Mouse (Mus musculus) lung, postnatal 0 days (tissue): ENCODE measurements around the gene 2310009B15Rik. TPM values are rescaled to one million over a fixed set of nuclear protein-coding genes. Genes with fewer than 3 reads are reported as not detected.
A peak's percentile ranks its signal among the peaks of the same experiment; 100 is the strongest.

ENCODE experiments used
- ATAC-seq: fragments of 200-750 bp; cut with Nextera tagmentation; 2 replicates; pipeline ENCODE4 v1.8.0; 2017; ENCODE audit warnings: moderate library complexity
- DNase-seq: peaks from one replicate; pipeline ENCODE4 v3.0.0-alpha.2; 2016; ENCODE audit warnings: low spot score
- H3K27ac ChIP-seq: fragments of 300-500 bp; sonication (generic); 2 replicates; pipeline ENCODE4 v1.5.1; 2014; ENCODE audit warnings: antibody characterized with exemption, mild to moderate bottlenecking, low read length, mixed read lengths
- H3K27me3 ChIP-seq: fragments of 300-500 bp; sonication (generic); replicated peaks from 2 replicates; pipeline ENCODE4 v1.6.1; 2014; ENCODE audit warnings: low read length, mixed read lengths; ENCODE audit not compliant: insufficient read depth
- H3K36me3 ChIP-seq: fragments of 300-500 bp; sonication (generic); 2 replicates; pipeline ENCODE4 v1.6.1; 2014; ENCODE audit warnings: low read length, mixed read lengths; ENCODE audit not compliant: insufficient read depth
- H3K4me1 ChIP-seq: fragments of 300-500 bp; sonication (generic); 2 replicates; pipeline ENCODE4 v1.6.1; 2014; ENCODE audit warnings: antibody characterized with exemption, low read depth, low read length, mixed read lengths; ENCODE audit not compliant: insufficient read depth
- H3K4me2 ChIP-seq: fragments of 300-500 bp; sonication (generic); replicated peaks from 2 replicates; pipeline ENCODE4 v1.6.1; 2014; ENCODE audit warnings: low read depth, mild to moderate bottlenecking, low read length, moderate library complexity, mixed read lengths
- H3K4me3 ChIP-seq: fragments of 300-500 bp; sonication (generic); 2 replicates; pipeline ENCODE4 v1.5.1; 2014; ENCODE audit warnings: low read depth, low read length
- H3K9ac ChIP-seq: fragments of 300-500 bp; sonication (generic); replicated peaks from 2 replicates; pipeline ENCODE4 v1.6.1; 2014; ENCODE audit warnings: low read depth, mild to moderate bottlenecking
- H3K9me3 ChIP-seq: fragments of 300-500 bp; sonication (generic); 2 replicates; pipeline ENCODE4 v1.6.1; 2016; ENCODE audit warnings: low read length, mixed read lengths
- CTCF ChIP-seq: IDR thresholded peaks from 2 replicates; pipeline ENCODE4 v1.5.1; 2016; ENCODE audit warnings: antibody characterized with exemption, mild to moderate bottlenecking
- EP300 ChIP-seq: IDR thresholded peaks from 2 replicates; pipeline ENCODE4 v1.6.1; 2016; ENCODE audit warnings: antibody characterized with exemption, mild to moderate bottlenecking, control low read depth
- WGBS: fragments of 180-500 bp; shearing (Covaris S2); extraction: QIAGEN DNeasy Blood & Tissue Kit; methylation state at CpG from one replicate; pipeline ENCODE4 v1.1.7; 2014; 5-methylcytosine and 5-hydroxymethylcytosine counted together
- polyA plus RNA-seq: library from polyadenylated mRNA; unstranded; fragments of >200 nt; fragmentation: Nextera tagmentation; extraction: Ambion mirVana; gene quantifications from 2 replicates; pipeline ENCODE4 v1.2.1, GENCODE M21; 2015

The 2310009B15Rik gene
- polyA plus RNA-seq, 1 experiment from 2014 or later, result 53.0 TPM

DNA sequence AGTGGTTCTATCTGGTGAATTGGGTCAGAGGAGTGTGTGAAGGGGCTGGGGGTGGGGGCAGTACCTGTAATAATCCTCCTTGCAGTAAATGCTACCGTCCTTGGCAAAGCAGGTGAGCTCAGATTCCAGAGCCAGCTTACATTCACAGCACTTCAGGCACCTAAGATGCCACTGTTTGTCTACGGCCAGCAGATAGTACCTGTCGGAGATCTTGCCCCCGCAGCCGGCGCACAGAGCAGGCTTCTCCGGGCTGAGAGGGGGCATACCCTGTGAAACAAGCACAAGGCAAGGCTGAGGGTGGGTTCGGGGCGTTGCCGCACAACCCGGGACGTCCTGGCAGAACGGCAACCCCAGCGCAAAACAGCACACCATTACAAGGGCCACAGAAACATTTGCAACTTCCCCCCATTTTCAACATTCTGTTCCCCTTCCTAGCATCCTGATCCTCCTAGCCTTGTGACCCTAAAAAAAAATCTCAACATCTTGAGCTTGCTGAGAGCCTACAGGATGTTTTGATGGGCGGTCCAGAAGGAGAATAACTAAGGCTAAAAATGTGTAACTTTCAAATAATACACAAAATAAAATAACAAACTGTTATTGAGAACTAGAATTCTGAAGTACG lies 16.7 kb downstream of the 2310009B15Rik start:
- TF ChIP-seq CTCF (no peak), EP300 (no peak)
- Histone ChIP-seq H3K36me3 (no peaks in the 10 kb centered on the region), H3K9me3 (no peaks in the 10 kb centered on the region), H3K4me2 (no peak overlapping the region), H3K27me3 (peaks cover 87% of the 10 kb centered on the region), H3K4me1 (peaks cover 6% of the 10 kb centered on the region; the same call in 1 of the 2 replicates), H3K27ac (no peak overlapping the region), H3K9ac (no peak overlapping the region), H3K4me3 (no peak overlapping the region)
- no peak for ATAC-seq
- WGBS, result 6% methylated on average over 16 of the region's 16 CpGs
- DNase-seq, result no peak

DNA sequence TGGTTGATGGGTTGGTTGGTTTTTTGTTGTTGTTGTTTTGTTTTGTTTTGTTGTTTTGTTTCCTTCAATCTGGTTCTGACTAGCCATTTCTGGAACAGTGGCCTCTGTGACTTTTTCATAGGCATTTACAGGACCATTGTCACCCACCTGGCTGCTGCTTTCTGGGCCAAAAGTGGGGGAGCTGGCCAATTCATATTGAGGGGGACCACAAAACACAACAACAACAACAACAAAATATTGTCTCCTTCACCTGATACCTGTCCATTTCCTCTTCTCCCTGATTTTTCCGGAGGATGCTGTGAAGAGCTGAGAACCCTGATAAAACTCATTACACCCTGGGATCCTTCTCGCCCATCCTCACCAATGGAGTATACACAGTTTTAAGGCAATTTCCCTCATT lies 17.4 kb downstream of the 2310009B15Rik start:
- DNase-seq (no peak), ATAC-seq (no peak)
- WGBS, result 27% methylated on average over 2 of the region's 2 CpGs
- H3K4me1 ChIP-seq, result peaks cover 6% of the 10 kb centered on the region; the same call in 1 of the 2 replicates
- no peaks in the 10 kb centered on the region for H3K9me3 ChIP-seq
- H3K4me3 ChIP-seq, result no peak overlapping the region
- TF ChIP-seq CTCF (no peak), EP300 (no peak)
- H3K27ac ChIP-seq, result no peak overlapping the region
- no peak overlapping the region for H3K4me2 ChIP-seq
- no peak overlapping the region for H3K9ac ChIP-seq
- H3K36me3 ChIP-seq, result no peaks in the 10 kb centered on the region
- peaks cover 81% of the 10 kb centered on the region for H3K27me3 ChIP-seq

DNA sequence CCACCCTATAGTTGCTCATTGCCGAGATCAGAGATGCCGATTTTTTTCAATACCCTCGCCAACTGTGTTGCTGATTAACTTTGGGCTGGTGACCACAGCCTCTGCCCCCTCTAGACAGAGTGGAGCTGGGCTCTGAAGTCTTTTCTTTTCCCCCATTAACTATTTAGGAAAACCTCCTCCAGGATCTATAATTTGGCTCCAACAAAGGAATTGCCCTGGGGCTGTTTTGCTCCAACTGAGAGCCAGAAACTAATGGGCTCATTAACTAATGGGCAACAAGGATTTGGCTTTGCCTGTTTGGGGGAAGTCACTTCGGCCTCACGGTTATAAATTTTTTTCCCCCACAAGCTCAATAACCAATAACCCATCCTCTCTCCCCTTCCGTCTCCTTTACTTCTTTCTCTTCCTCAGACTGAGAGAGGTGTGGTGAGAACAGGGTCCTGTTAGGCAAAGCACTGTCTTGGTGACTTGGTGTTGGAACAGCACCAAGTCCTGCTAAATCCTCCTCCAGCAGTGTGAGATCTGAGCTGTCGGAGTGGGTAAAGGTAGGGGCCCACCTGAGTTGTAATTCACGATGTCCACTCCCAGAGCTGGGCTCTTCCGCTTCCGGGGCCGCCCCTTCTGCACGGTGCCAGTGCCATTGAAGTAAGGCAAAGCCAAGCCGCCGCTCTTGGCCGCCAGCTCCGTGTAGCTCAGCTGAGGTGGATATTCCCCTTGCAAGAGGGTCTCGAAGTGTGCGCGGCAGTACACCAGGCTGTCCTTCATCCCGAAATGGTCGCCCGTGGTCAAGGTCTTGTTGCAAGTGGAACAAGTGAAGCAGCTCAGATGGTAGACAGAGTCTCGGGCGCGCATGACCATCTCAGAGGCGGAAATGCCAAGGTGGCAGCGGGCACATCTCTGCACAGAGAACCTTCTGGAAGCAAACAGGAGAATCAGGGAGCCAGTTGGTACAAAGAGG lies 18.6 kb downstream of the 2310009B15Rik start:
- TF ChIP-seq CTCF (no peak), EP300 (no peak)
- H3K27me3 ChIP-seq, result peaks cover 72% of the 10 kb centered on the region
- 16% methylated on average over 27 of the region's 27 CpGs for WGBS
- no peaks in the 10 kb centered on the region for H3K36me3 ChIP-seq
- no peak overlapping the region for H3K9ac ChIP-seq
- ATAC-seq (no peak), DNase-seq (no peak)
- H3K4me2 ChIP-seq, result no peak overlapping the region
- no peak overlapping the region for H3K4me3 ChIP-seq
- H3K4me1 ChIP-seq, result peaks cover 6% of the 10 kb centered on the region; the same call in 1 of the 2 replicates
- no peak overlapping the region for H3K27ac ChIP-seq
- no peaks in the 10 kb centered on the region for H3K9me3 ChIP-seq

DNA sequence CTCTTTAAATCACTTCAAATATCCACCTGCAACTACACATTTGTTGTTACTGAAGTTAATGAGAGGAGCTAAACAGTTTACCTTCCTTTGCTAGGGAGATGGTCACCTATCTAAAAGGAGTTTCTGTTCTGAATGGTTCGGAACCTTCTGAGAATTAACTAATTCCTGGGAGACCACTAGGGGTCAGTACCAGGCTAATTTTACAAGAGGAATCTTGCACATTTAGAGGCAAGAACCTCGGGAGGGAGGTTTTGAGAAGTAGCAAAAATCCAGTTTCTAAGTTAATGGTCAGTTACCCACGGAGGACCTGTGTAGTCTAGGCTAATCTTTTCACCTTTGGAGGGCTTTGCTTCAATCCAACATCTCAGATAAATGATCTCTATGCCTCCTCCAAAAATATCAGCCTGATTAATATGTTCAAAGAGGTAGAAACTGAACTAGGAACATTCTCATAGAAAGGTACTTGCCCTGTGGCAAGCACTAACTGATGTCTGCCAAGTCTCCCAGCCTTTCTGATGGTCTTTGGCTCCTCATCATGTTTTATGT lies 21.2 kb downstream of the 2310009B15Rik start:
- Histone ChIP-seq H3K4me3 (no peak overlapping the region), H3K4me1 (no peaks in the 10 kb centered on the region), H3K4me2 (no peak overlapping the region), H3K36me3 (no peaks in the 10 kb centered on the region), H3K9me3 (no peaks in the 10 kb centered on the region), H3K27ac (no peak overlapping the region), H3K27me3 (peaks cover 68% of the 10 kb centered on the region), H3K9ac (no peak overlapping the region)
- no peak for ATAC-seq
- peak; percentile 83 for DNase-seq
- TF ChIP-seq EP300 (no peak), CTCF (peak; percentile 82)
- 0% methylated on average over 3 of the region's 3 CpGs for WGBS

DNA sequence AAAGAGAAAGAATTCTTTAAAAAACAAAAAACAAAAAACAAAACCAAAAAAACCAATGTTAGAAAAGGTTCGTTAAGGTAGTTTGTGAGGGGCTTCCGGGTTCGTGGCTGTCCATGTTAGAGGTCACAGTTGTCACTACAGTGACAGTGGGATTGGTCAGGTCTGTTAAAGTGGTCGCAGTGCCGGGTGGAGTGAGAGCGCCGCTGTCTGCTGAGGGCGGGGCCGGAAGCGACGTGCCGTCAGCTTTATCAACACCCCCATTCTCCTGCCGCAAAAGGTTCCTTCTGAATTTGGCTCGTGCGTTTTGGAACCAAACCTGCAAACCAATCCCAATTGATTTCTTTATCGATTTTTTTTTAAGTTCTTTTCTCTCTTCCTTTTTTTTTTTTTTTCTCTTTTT lies 25.3 kb downstream of the 2310009B15Rik start:
- TF ChIP-seq EP300 (no peak), CTCF (no peak)
- H3K4me2 ChIP-seq, result peak overlapping the region; percentile 33; the same call in 1 of the 2 replicates
- 2% methylated on average over 15 of the region's 16 CpGs for WGBS
- no peak for ATAC-seq
- H3K27ac ChIP-seq, result no peak overlapping the region
- H3K4me3 ChIP-seq, result no peak overlapping the region; the same call in 1 of the 2 replicates
- H3K27me3 ChIP-seq, result peaks cover 29% of the 10 kb centered on the region
- H3K9ac ChIP-seq, result no peak overlapping the region
- no peaks in the 10 kb centered on the region for H3K36me3 ChIP-seq
- DNase-seq, result no peak
- no peaks in the 10 kb centered on the region for H3K4me1 ChIP-seq
- H3K9me3 ChIP-seq, result no peaks in the 10 kb centered on the region

DNA sequence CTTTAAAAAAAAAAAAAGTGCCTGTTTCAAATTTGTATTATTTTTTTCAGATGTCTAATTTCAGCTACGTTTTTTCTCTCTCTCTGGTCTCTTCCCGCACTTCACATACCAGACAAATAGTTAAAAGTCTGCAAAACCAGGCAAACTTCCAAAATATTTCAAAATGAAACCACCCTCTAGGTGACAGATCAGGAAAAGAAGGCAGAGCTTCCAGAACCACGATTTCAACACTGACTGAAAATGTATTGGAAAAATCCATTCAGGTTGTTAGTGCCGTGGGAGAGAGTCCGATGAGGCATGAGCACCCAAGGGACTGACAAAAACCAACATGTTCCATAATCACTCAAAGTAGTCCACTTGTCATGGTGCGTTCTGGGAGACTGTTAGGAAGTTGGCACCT lies 29.8 kb downstream of the 2310009B15Rik start:
- Histone ChIP-seq H3K27ac (no peak overlapping the region), H3K4me2 (no peak overlapping the region), H3K4me1 (no peaks in the 10 kb centered on the region), H3K4me3 (no peak overlapping the region), H3K36me3 (no peaks in the 10 kb centered on the region), H3K27me3 (peaks cover 5% of the 10 kb centered on the region), H3K9me3 (no peaks in the 10 kb centered on the region), H3K9ac (no peak overlapping the region)
- WGBS, result 37% methylated on average over 6 of the region's 6 CpGs
- no peak for TF ChIP-seq CTCF
- TF ChIP-seq EP300, result no peak
- no peak for ATAC-seq
- DNase-seq, result no peak
